Mouse (Mus musculus): ENCODE data around the gene Pkd1l3.

GRCm38 (mm10) chr8:109586972-109587504, 27.3 kb upstream of the Pkd1l3 start:
- TF ChIP-seq POLR2A (IDR thresholded peaks at IDR 0.05; ENCODE audit: low read depth, low read length) (no peak), CTCF (conservative IDR thresholded peaks at IDR 0.05; ENCODE audit: insufficient read depth, insufficient read length, low read depth, low read length) (no peak)
